Mouse (Mus musculus) lung, adult 2 months (tissue): ENCODE measurements around the gene Kdm2b.

Source experiments
- CTCF ChIP-seq: fragments of 200-500 bp; IDR thresholded peaks from 2 replicates; pipeline ENCODE4 v1.5.1; 2011; ENCODE audit warnings: mild to moderate bottlenecking, low read length, control low read depth; ENCODE audit not compliant: insufficient read depth
- POLR2A ChIP-seq: fragments of 200-500 bp; IDR thresholded peaks from 2 replicates; pipeline ENCODE4 v1.6.1; 2011; ENCODE audit warnings: low read depth, mild to moderate bottlenecking, control low read depth, low read length, borderline replicate concordance; ENCODE audit errors: extremely low read depth

GRCm38 (mm10) chr5:122987211-122988020, 2.2 kb downstream of the Kdm2b start:
- TF ChIP-seq POLR2A (no peak), CTCF (no peak)
